Mouse (Mus musculus) C2C12 (cell line): ENCODE data around the gene Spop. TPM values are rescaled to one million over a fixed set of nuclear protein-coding genes. Genes with fewer than 3 reads are reported as not detected.

Experiments
- H3K27me3 ChIP-seq: one replicate; pipeline ENCODE4 v1.6.1; 2011; ENCODE audit not compliant: control insufficient read depth, insufficient read depth, insufficient read length
- H3K36me3 ChIP-seq: one replicate; pipeline ENCODE4 v1.6.1; 2011; ENCODE audit not compliant: control insufficient read depth, insufficient read depth
- H3K4me3 ChIP-seq: one replicate; pipeline ENCODE4 v1.5.1; 2011; ENCODE audit warnings: mild to moderate bottlenecking, control low read depth; ENCODE audit not compliant: poor library complexity, insufficient read depth, severe bottlenecking
- H3K79me2 ChIP-seq: one replicate; pipeline ENCODE4 v1.6.1; 2011; ENCODE audit not compliant: control insufficient read depth, insufficient read depth
- H3K79me3 ChIP-seq: one replicate; pipeline ENCODE4 v1.6.1; 2011; ENCODE audit warnings: low read depth, control low read depth
- H3ac ChIP-seq: one replicate; pipeline ENCODE3; 2011; ENCODE audit warnings: low read depth; ENCODE audit not compliant: control insufficient read depth, insufficient read length
- CEBPB ChIP-seq: IDR thresholded peaks from one replicate; pipeline ENCODE4 v1.6.1; 2011; ENCODE audit warnings: low read depth, mild to moderate bottlenecking, control low read depth, moderate library complexity
- CTCF ChIP-seq: IDR thresholded peaks from one replicate; pipeline ENCODE4 v1.5.1; 2011; ENCODE audit not compliant: control insufficient read depth, insufficient read depth, insufficient read length
- FOSL1 ChIP-seq: IDR thresholded peaks from one replicate; pipeline ENCODE4 v1.8.0; 2011; ENCODE audit warnings: mild to moderate bottlenecking, low read length; ENCODE audit not compliant: poor library complexity, insufficient read depth, severe bottlenecking
- MAX ChIP-seq: IDR thresholded peaks from one replicate; pipeline ENCODE4 v1.6.1; 2011; ENCODE audit warnings: mild to moderate bottlenecking, control low read depth
- MYOD1 ChIP-seq: IDR thresholded peaks from one replicate; pipeline ENCODE4 v1.6.1; 2011; ENCODE audit warnings: low read depth; ENCODE audit not compliant: control insufficient read depth, insufficient read length
- MYOG ChIP-seq: IDR thresholded peaks from one replicate; pipeline ENCODE4 v1.6.1; 2011; ENCODE audit not compliant: control insufficient read depth, insufficient read length; ENCODE audit errors: extremely low read depth
- USF1 ChIP-seq: IDR thresholded peaks from one replicate; pipeline ENCODE4 v1.6.1; 2011; ENCODE audit warnings: low read depth, mild to moderate bottlenecking, control low read depth, moderate library complexity
- polyA plus RNA-seq: library from polyadenylated mRNA; unstranded; fragments of >200 nt; fragmentation: generic; extraction: Trizol; gene quantifications from one replicate; pipeline ENCODE4 v1.2.1, GENCODE M21; 2012; ENCODE audit warnings: missing spikeins

Spop gene
- polyA plus RNA-seq, 1 experiment: 59.0 TPM

DNA sequence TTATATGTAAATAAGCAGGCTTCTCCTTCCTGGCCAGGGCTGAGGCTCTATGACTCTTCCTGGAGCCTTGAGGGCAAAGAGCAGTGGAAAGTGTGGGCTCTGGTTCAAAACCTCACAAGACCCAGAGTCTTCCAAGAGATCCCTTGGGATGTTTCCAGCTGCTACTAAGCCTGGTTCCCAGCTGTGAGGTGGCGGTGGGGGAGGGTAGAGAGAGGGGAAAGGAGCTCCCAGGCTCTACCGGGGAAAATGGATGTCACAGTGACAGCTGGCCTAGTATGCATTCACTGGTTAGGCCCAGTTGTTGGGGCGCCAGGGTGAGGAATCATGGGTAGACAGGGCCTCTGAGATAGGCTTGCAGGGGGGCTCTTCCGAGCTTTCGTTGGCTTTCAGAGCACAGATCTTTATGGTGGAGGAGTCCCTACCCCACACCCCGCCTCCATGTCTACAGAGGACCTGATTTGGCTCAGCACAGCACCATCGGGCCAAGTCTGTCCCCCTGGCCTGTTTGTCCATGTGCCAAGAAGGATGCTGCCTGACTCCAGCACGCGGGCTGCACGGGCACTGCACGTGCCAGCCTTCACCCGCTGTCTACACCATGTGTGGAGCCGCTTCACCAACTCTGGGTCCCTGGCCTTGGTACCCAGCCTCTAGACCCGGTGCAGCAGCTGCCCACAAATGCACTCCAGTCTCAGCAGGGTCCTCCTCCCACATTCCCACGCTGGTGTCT is 124.7 kb downstream of the Spop start:
- Histone ChIP-seq H3K4me3 (no peak overlapping the region), H3K79me2 (no peaks in the 10 kb centered on the region), H3K27me3 (peaks cover 13% of the 10 kb centered on the region), H3K79me3 (no peaks in the 10 kb centered on the region), H3K36me3 (no peaks in the 10 kb centered on the region), H3ac (no peak overlapping the region)
- no peak for TF ChIP-seq USF1
- no peak for TF ChIP-seq CTCF
- no peak for TF ChIP-seq MYOD1
- no peak for TF ChIP-seq MAX
- no peak for TF ChIP-seq FOSL1
- TF ChIP-seq CEBPB: no peak

DNA sequence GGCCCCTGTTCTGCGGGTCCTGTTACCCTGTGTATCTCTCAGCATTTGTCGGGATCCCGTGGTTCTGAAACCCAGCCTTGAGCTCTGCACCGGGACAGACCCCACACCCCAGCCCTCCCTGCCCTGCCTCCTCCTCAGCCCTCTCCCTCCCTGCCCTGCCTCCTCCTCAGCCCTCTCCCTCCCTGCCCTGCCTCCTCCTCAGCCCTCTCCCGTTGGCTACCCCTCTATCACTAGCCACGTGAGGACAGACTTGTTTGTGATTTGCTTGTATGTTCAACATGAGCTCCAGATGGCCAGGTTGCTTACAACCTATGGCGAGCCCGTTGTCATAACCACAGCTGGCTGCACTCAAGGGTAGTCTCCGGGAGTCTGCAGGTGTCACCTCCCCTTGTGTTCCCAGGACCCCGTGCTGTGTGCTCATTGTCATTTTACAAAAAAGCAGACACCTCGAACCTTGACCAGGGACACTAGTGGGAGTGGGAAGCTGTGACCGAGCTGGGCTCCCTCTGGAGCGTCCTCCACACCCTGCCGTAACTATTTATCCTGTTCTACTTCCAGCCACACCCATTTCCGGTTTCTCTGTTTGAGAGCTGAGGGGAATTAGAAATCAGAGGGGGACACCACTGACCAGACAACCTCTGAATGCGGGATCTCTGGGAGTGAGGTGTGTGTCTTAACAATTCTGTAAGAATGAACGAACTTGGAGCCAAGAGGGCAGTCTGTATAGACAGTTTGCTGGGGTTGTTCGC is 126.9 kb downstream of the Spop start:
- H3K36me3 ChIP-seq: no peaks in the 10 kb centered on the region
- TF ChIP-seq MYOG: no peak
- TF ChIP-seq CEBPB: no peak
- no peak for TF ChIP-seq MAX
- no peak for TF ChIP-seq CTCF
- TF ChIP-seq USF1: no peak
- TF ChIP-seq MYOD1: no peak
- TF ChIP-seq FOSL1: no peak
- no peaks in the 10 kb centered on the region for H3K79me3 ChIP-seq
- no peaks in the 10 kb centered on the region for H3K79me2 ChIP-seq
- H3ac ChIP-seq: no peak overlapping the region
- H3K27me3 ChIP-seq: peaks cover 8% of the 10 kb centered on the region
- H3K4me3 ChIP-seq: no peak overlapping the region

Other genes starting within 250 kb of the Spop start
- gene Tac4, start 152.6 kb upstream of the Spop start, polyA plus RNA-seq: 0.04 TPM
- gene Kat7, start 103.8 kb upstream of the Spop start, polyA plus RNA-seq: 44.3 TPM
- 7.7 TPM for gene Fam117a, start 77.1 kb upstream of the Spop start, polyA plus RNA-seq
- gene Slc35b1, start 29.4 kb upstream of the Spop start, polyA plus RNA-seq: 79.1 TPM
- 1.2 TPM for gene Nxph3, start 100.5 kb downstream of the Spop start, polyA plus RNA-seq
- 0.02 TPM for gene Ngfr, start 173.7 kb downstream of the Spop start, polyA plus RNA-seq